17 mouse cellular contexts compared by ENCODE assay signal in the genomic region with DNA sequence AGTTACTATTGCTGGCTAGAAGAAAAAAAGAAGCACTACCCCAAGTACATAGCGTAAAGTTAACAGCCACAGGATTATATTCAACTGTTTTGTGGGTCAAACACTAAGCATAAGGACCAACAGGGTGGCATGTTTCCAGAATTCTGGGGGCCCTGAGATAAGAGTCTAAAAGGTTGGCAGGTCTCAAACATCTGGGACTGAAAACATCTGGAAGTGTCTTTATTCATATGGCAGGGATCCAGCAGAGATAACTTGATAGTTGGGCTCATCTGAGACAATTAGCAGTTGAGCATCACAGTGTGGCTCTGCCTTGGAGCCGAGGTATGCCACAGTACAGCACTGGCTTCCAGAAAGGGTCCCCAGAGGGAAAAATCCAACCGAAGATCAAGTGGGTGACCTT.
"Had no signal": no experiment of that assay in that cellular context is flagged by ENCODE, and none has a peak within 500 bp of the region (broad histone marks: within the 10 kb centered on the region; RNA-seq: fewer than 3 reads in every experiment).

No protein-coding gene starts in this region.

- H3K4me3 ChIP-seq: layer of hippocampus, adult 2 months; limb, embryonic 15.5 days; megakaryocyte, embryonic 14.5 days; myocyte; neural tube, embryonic 15.5 days had no signal

- H3K27me3 ChIP-seq: limb, embryonic 15.5 days; neural tube, embryonic 15.5 days had no signal

- H3K9ac ChIP-seq: limb, embryonic 15.5 days; neural tube, embryonic 15.5 days had no signal

- ATAC-seq: hindbrain, postnatal 0 days; lung, postnatal 0 days had no signal

- H3K9me3 ChIP-seq: limb, embryonic 15.5 days; megakaryocyte, embryonic 14.5 days; neural tube, embryonic 15.5 days had no signal

- H3K27ac ChIP-seq: hindbrain, postnatal 0 days; layer of hippocampus, adult 2 months; limb, embryonic 15.5 days; neural tube, embryonic 15.5 days had no signal

- H3K36me3 ChIP-seq: limb, embryonic 15.5 days; neural tube, embryonic 15.5 days had no signal

- H3K4me1 ChIP-seq: limb, embryonic 15.5 days; megakaryocyte, embryonic 14.5 days had no signal

- H3K4me2 ChIP-seq: limb, embryonic 15.5 days; neural tube, embryonic 15.5 days had no signal

- DNase-seq: kidney, adult 18-20 months; kidney, postnatal 10 days; kidney, postnatal 4 days; left cerebral cortex, postnatal 4 days; lung, adult 18-20 months; lung, postnatal 4 days; midbrain, embryonic 14.5 days; right cerebral cortex, adult 18-20 months; right cerebral cortex, postnatal 25 days; thymus, postnatal 36 days had no signal
